In the genomic region with DNA sequence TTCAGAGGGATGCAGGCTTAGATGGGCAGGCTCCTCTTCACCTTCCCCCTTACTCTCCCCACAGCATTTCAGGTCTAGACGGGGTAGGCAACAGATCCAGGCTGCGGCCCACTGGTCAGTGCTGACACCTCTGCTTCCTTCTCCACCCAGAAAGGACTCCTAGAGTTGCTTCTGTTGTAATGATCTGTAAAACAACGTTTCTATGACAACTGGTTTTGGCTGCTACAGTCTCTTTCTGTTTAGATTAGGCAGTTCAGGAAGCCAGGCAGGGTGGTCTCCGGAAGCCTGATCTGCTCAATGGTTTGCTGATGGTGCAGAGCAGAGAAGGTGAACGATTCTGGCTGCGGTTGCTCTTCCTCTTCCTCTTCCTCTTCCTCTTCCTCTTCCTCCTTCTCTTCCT, we compare ENCODE assay signal across 10 mouse cellular contexts. TPM values are rescaled to one million over a fixed set of nuclear protein-coding genes. Genes with fewer than 3 reads are reported as not detected.
A peak's percentile ranks its signal among the peaks of the same experiment; 100 is the strongest.
DNase-seq lines count a peak whose midpoint lies in the region; ATAC-seq lines count a peak whose summit lies in the region.
"Had no signal": no experiment of that assay in that cellular context is flagged by ENCODE, and none has a peak within 500 bp of the region (broad histone marks: within the 10 kb centered on the region; RNA-seq: fewer than 3 reads in every experiment).

No protein-coding gene starts in this region.

- H3K27me3 ChIP-seq in kidney, embryonic 16.5 days (ENCODE audit: insufficient read depth, low read length), result no peaks in the 10 kb centered on the region
- H3K27me3 ChIP-seq: forebrain, embryonic 13.5 days; limb, embryonic 15.5 days had no signal

- ATAC-seq in kidney, embryonic 16.5 days (ENCODE audit: low FRiP score, low TSS enrichment), result peak; percentile 37; the same call in 1 of the 2 replicates
- ATAC-seq: forebrain, embryonic 13.5 days had no signal

- WGBS in kidney, embryonic 16.5 days, result 46% methylated on average over 6 of the region's 6 CpGs

- peaks cover 26% of the 10 kb centered on the region for H3K4me1 ChIP-seq in kidney, embryonic 16.5 days (ENCODE audit: insufficient read depth, low read length)

- H3K4me3 ChIP-seq in kidney, embryonic 16.5 days (ENCODE audit: low read length), result no peak overlapping the region
- H3K4me3 ChIP-seq: forebrain, embryonic 13.5 days; limb, embryonic 15.5 days had no signal

- H3K27ac ChIP-seq in kidney, embryonic 16.5 days (ENCODE audit: low read length), result peak overlapping the region; percentile 64
- H3K27ac ChIP-seq: forebrain, embryonic 13.5 days; limb, embryonic 15.5 days had no signal

- H3K9me3 ChIP-seq in kidney, embryonic 16.5 days (ENCODE audit: low read length), result no peaks in the 10 kb centered on the region
- H3K9me3 ChIP-seq: forebrain, embryonic 13.5 days; limb, embryonic 15.5 days had no signal

- H3K4me2 ChIP-seq in kidney, embryonic 16.5 days (replicated peaks; ENCODE audit: low read depth, low read length), result no peak overlapping the region
- H3K4me2 ChIP-seq: forebrain, embryonic 13.5 days; limb, embryonic 15.5 days had no signal

- no peaks in the 10 kb centered on the region for H3K36me3 ChIP-seq in kidney, embryonic 16.5 days (ENCODE audit: insufficient read depth, low read length)
- H3K36me3 ChIP-seq: limb, embryonic 15.5 days had no signal

- no peak overlapping the region for H3K9ac ChIP-seq in kidney, embryonic 16.5 days (replicated peaks; ENCODE audit: low read length)
- H3K9ac ChIP-seq: forebrain, embryonic 13.5 days; limb, embryonic 15.5 days had no signal

- DNase-seq in kidney, postnatal 14 days, result no peak
- peak; percentile 24 to 27 for DNase-seq in B cell, adult 2 months
- peak; percentile 39 for DNase-seq in T-cell, adult 2 months (ENCODE audit: low spot score)
- DNase-seq in lung, postnatal 10 days, result peak; percentile 70
- DNase-seq in ovary, postnatal 36 days (ENCODE audit: low spot score), result no peak
- no peak for DNase-seq in retina, postnatal 1 day
- no peak for DNase-seq in urinary bladder, adult 2 months (ENCODE audit: low spot score)

RNA-seq across cellular contexts. Expression of a gene that starts 23.6 kb away (rescaled TPM):
- 75.1 and 76.4 TPM in 2 replicates for polyA plus RNA-seq in kidney, embryonic 16.5 days (2015; fragmentation: Nextera tagmentation; extraction: Ambion mirVana)
- 44.9 and 48.1 TPM in 2 replicates for polyA plus RNA-seq in urinary bladder, adult 2 months (2012; rRNA removed)

RNA-seq across cellular contexts. Expression of a gene that starts 42.8 kb away (rescaled TPM):
- polyA plus RNA-seq in kidney, embryonic 16.5 days (2015; fragmentation: Nextera tagmentation; extraction: Ambion mirVana), result 0.14 and 0.57 TPM in 2 replicates
- 0.23 and 0.46 TPM in 2 replicates for polyA plus RNA-seq in urinary bladder, adult 2 months (2012; rRNA removed)
- polyA plus RNA-seq: forebrain, embryonic 13.5 days had no signal

RNA-seq across cellular contexts. Expression of a gene that starts 49.3 kb away (rescaled TPM):
- 22.2 and 30.6 TPM in 2 replicates for polyA plus RNA-seq in kidney, embryonic 16.5 days (2015; fragmentation: Nextera tagmentation; extraction: Ambion mirVana)
- polyA plus RNA-seq in urinary bladder, adult 2 months (2012; rRNA removed), result 6.0 and 7.8 TPM in 2 replicates

Comparison
In these comparisons a context has a peak if more than half of its experiments do, and no peak if none do; other contexts are left out.
1. DNase-seq: peak in B cell, adult 2 months (2 of 2), T-cell, adult 2 months (single experiment) and lung, postnatal 10 days (single experiment); none in kidney, postnatal 14 days (single experiment), ovary, postnatal 36 days (single experiment), retina, postnatal 1 day (single experiment) and urinary bladder, adult 2 months (single experiment).